Mouse (Mus musculus) kidney, postnatal 4 days (tissue): ENCODE measurements around the gene Spock3.
A peak's percentile ranks its signal among the peaks of the same experiment; 100 is the strongest.
"Not testable (repeated sequence)": the region's sequence is repeated elsewhere in the genome, so short reads cannot be mapped to it uniquely, and the experiment has no call there.

Experiments
- DNase-seq, 2 experiments: peaks; one replicate each; pipeline ENCODE4 v3.0.0; 2021; ENCODE audit warnings: mixed read lengths in 2 of 2

Spock3 gene

GRCm38 (mm10) chr8:62950709-62951108 lies at the start of gene Spock3:
Gene Spock3, plus strand, starts transcription at chr8:62951009.
- DNase-seq: no peak

- DNase-seq: peak; percentile 39 to 56
These were observed 645 bp downstream of the Spock3 start for GRCm38 (mm10) chr8:62951173-62952134.

GRCm38 (mm10) chr8:62952481-62952880 lies 1.7 kb downstream of the Spock3 start:
- no peak for DNase-seq

- DNase-seq: no peak
These were observed 11.8 kb downstream of the Spock3 start for GRCm38 (mm10) chr8:62962608-62963007.

GRCm38 (mm10) chr8:62969802-62970372 lies 19.1 kb downstream of the Spock3 start:
- no peak for DNase-seq

GRCm38 (mm10) chr8:63088984-63089383 lies 138.2 kb downstream of the Spock3 start:
- no peak for DNase-seq

GRCm38 (mm10) chr8:63098200-63098599 lies 147.4 kb downstream of the Spock3 start:
- no peak for DNase-seq

- no peak for DNase-seq
These were observed 159.0 kb downstream of the Spock3 start for GRCm38 (mm10) chr8:63109761-63110160.

- no peak for DNase-seq
These were observed 162.1 kb downstream of the Spock3 start for GRCm38 (mm10) chr8:63112919-63113318.

GRCm38 (mm10) chr8:63120508-63120907 lies 169.7 kb downstream of the Spock3 start:
- DNase-seq: no peak

- DNase-seq: no peak
These were observed 184.6 kb downstream of the Spock3 start for GRCm38 (mm10) chr8:63135406-63135805.

- not testable (repeated sequence) for DNase-seq
These were observed 213.1 kb downstream of the Spock3 start for GRCm38 (mm10) chr8:63163861-63164260.

- DNase-seq: no peak
These were observed 214.5 kb downstream of the Spock3 start for GRCm38 (mm10) chr8:63165326-63165725.

GRCm38 (mm10) chr8:63169956-63170355 lies 219.1 kb downstream of the Spock3 start:
- no peak for DNase-seq

GRCm38 (mm10) chr8:63181272-63181671 lies 230.5 kb downstream of the Spock3 start:
- no peak for DNase-seq

GRCm38 (mm10) chr8:63258812-63259385 lies 308.1 kb downstream of the Spock3 start:
- no peak for DNase-seq

GRCm38 (mm10) chr8:63262516-63262915 lies 311.7 kb downstream of the Spock3 start:
- DNase-seq: no peak

- DNase-seq: no peak
These were observed 384.6 kb downstream of the Spock3 start for GRCm38 (mm10) chr8:63335366-63335765.

- no peak for DNase-seq
These were observed 417.8 kb downstream of the Spock3 start for GRCm38 (mm10) chr8:63368580-63368979.

GRCm38 (mm10) chr8:63397659-63398058 lies 446.9 kb downstream of the Spock3 start:
- no peak for DNase-seq
